Mouse (Mus musculus) midbrain, postnatal 0 days (tissue): ENCODE measurements at regions not wholly inside any gene's neighbourhood (a gene's known extent, or its start where the extent isn't known, plus 50 kb on each side); places are given as distances from the start of the nearest gene placed in this dataset.
A peak's percentile ranks its signal among the peaks of the same experiment; 100 is the strongest.

Experiments
- ATAC-seq: fragments of 200-750 bp; cut with Nextera tagmentation; 2 replicates; pipeline ENCODE4 v1.8.0; 2017; ENCODE audit warnings: moderate number of reproducible peaks, mild to moderate bottlenecking, moderate TSS enrichment, moderate library complexity; ENCODE audit not compliant: low FRiP score
- DNase-seq: peaks from one replicate; pipeline ENCODE4 v3.0.0-alpha.2; 2015; ENCODE audit warnings: low spot score
- H3K27ac ChIP-seq: fragments of 300-500 bp; sonication (generic); 2 replicates; pipeline ENCODE4 v1.5.1; 2014; ENCODE audit warnings: low read depth, mild to moderate bottlenecking, low read length, mixed read lengths
- H3K27me3 ChIP-seq: fragments of 300-500 bp; sonication (generic); 2 replicates; pipeline ENCODE4 v1.6.1; 2014; ENCODE audit warnings: low read length, control low read depth, mixed read lengths; ENCODE audit not compliant: insufficient read depth
- H3K36me3 ChIP-seq: fragments of 300-500 bp; sonication (generic); 2 replicates; pipeline ENCODE4 v1.6.1; 2014; ENCODE audit warnings: low read length, control low read depth, mixed read lengths; ENCODE audit not compliant: insufficient read depth
- H3K4me1 ChIP-seq: fragments of 300-500 bp; sonication (generic); 2 replicates; pipeline ENCODE4 v1.6.1; 2014; ENCODE audit warnings: mild to moderate bottlenecking, control low read depth, antibody characterized with exemption, low read length, mixed read lengths; ENCODE audit not compliant: insufficient read depth
- H3K4me2 ChIP-seq: fragments of 300-500 bp; sonication (generic); 2 replicates; pipeline ENCODE4 v1.6.1; 2014; ENCODE audit warnings: low read depth, mild to moderate bottlenecking, low read length, mixed read lengths; ENCODE audit not compliant: poor library complexity, severe bottlenecking
- H3K4me3 ChIP-seq: fragments of 300-500 bp; sonication (generic); 2 replicates; pipeline ENCODE4 v1.5.1; 2014; ENCODE audit warnings: low read depth, mild to moderate bottlenecking, low read length, moderate library complexity
- H3K9ac ChIP-seq: fragments of 300-500 bp; sonication (generic); replicated peaks from 2 replicates; pipeline ENCODE4 v1.6.1; 2014; ENCODE audit warnings: mild to moderate bottlenecking, low read length, moderate library complexity, mixed read lengths; ENCODE audit not compliant: poor library complexity, severe bottlenecking
- H3K9me3 ChIP-seq: fragments of 300-500 bp; sonication (generic); 2 replicates; pipeline ENCODE4 v1.6.1; 2016; ENCODE audit warnings: low read length, control low read depth
- CTCF ChIP-seq: IDR thresholded peaks from 2 replicates; pipeline ENCODE4 v1.5.1; 2016; ENCODE audit warnings: antibody characterized with exemption, mild to moderate bottlenecking
- WGBS: fragments of 180-500 bp; shearing (Covaris S2); extraction: QIAGEN DNeasy Blood & Tissue Kit; methylation state at CpG from one replicate; pipeline ENCODE4 v1.1.7; 2014; 5-methylcytosine and 5-hydroxymethylcytosine counted together

- Histone ChIP-seq H3K27ac (no peak overlapping the region), H3K9ac (no peak overlapping the region), H3K4me2 (no peak overlapping the region), H3K36me3 (no peaks in the 10 kb centered on the region), H3K9me3 (no peaks in the 10 kb centered on the region), H3K4me3 (no peak overlapping the region), H3K27me3 (no peaks in the 10 kb centered on the region), H3K4me1 (no peaks in the 10 kb centered on the region)
- DNase-seq (no peak), ATAC-seq (no peak)
- WGBS: 90% methylated on average over 8 of the region's 8 CpGs
- TF ChIP-seq CTCF: no peak
Measured at GRCm38 (mm10) chr12:39927014-39927413, 110.8 kb downstream of the Arl4a start.

GRCm38 (mm10) chr12:39921481-39921880 lies 116.3 kb downstream of the Arl4a start:
- Histone ChIP-seq H3K4me1 (no peaks in the 10 kb centered on the region), H3K9ac (no peak overlapping the region), H3K27me3 (no peaks in the 10 kb centered on the region), H3K27ac (no peak overlapping the region), H3K4me3 (no peak overlapping the region), H3K9me3 (no peaks in the 10 kb centered on the region), H3K36me3 (no peaks in the 10 kb centered on the region), H3K4me2 (no peak overlapping the region)
- TF ChIP-seq CTCF: no peak
- ATAC-seq: no peak
- 51% methylated on average over 3 of the region's 3 CpGs for WGBS
- peak; percentile 22 for DNase-seq

DNA sequence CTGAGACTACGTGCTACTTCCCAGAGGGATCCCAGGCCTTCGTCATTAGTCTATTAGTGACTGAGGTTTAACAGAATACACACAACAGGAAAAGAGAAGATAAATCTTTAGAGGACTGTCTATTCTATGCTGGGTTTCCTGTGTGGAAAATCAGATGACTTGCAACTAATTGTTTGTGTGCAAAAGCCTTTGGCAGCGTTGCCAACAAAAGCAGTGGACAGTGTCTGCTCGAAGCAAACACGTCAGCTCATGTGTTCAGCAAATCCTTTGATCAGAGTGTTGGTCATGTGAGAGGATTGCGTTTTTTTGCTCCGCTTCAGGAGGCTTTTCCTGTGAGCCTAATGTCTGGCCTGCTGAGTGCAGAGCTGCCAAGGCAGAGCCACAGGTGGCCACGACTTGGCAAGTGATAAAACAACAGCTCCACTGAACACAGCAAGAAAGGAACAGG lies 117.3 kb downstream of the Arl4a start:
- Histone ChIP-seq H3K4me1 (no peaks in the 10 kb centered on the region), H3K27ac (no peak overlapping the region)

GRCm38 (mm10) chr12:39919909-39920308 lies 117.9 kb downstream of the Arl4a start:
- H3K27me3 ChIP-seq: no peaks in the 10 kb centered on the region
- no peaks in the 10 kb centered on the region for H3K36me3 ChIP-seq
- no peak overlapping the region for H3K27ac ChIP-seq
- H3K4me1 ChIP-seq: no peaks in the 10 kb centered on the region
- H3K9ac ChIP-seq: no peak overlapping the region
- DNase-seq (peak; percentile 37), ATAC-seq (no peak)
- 49% methylated on average over 2 of the region's 2 CpGs for WGBS
- no peak for TF ChIP-seq CTCF
- H3K4me3 ChIP-seq: no peak overlapping the region
- H3K4me2 ChIP-seq: no peak overlapping the region
- H3K9me3 ChIP-seq: no peaks in the 10 kb centered on the region

More for the DNA sequence above, 117.3 kb downstream of the Arl4a start:
- ATAC-seq (peak; percentile 94), DNase-seq (peak; percentile 95)
- Histone ChIP-seq H3K27me3 (no peaks in the 10 kb centered on the region), H3K4me3 (no peak overlapping the region), H3K4me2 (peak overlapping the region; percentile 7; the same call in 1 of the 2 replicates), H3K9ac (no peak overlapping the region), H3K36me3 (no peaks in the 10 kb centered on the region), H3K9me3 (no peaks in the 10 kb centered on the region)
- WGBS: 7% methylated on average over 8 of the region's 8 CpGs
- no peak for TF ChIP-seq CTCF

DNA sequence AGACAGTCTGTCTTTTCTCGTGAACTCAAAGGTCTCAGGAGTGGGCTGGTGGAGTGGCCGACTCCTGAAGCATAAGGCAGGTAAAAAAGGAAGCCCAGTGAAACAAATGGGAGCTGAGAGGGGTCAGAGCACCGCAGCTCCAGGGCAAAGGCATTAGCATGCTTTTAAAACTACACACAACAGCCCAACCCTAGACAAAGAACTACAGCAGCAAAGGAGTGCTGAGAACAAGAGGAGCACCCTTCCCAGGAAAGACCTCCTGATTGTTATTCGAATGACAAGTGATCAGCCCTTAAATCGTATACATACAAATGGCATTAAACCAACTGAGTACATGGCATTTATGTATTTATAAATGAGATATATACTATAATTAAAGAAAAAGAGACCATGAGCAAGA lies 149.3 kb downstream of the Arl4a start:
- no peak overlapping the region for H3K4me3 ChIP-seq
- no peak overlapping the region for H3K9ac ChIP-seq
- ATAC-seq (no peak), DNase-seq (no peak)
- H3K36me3 ChIP-seq: no peaks in the 10 kb centered on the region
- H3K27me3 ChIP-seq: no peaks in the 10 kb centered on the region
- no peaks in the 10 kb centered on the region for H3K9me3 ChIP-seq
- no peaks in the 10 kb centered on the region for H3K4me1 ChIP-seq
- H3K4me2 ChIP-seq: no peak overlapping the region
- TF ChIP-seq CTCF: no peak
- no peak overlapping the region for H3K27ac ChIP-seq
- 46% methylated on average over 5 of the region's 5 CpGs for WGBS

- H3K27ac ChIP-seq: no peak overlapping the region
- H3K4me2 ChIP-seq: no peak overlapping the region
- DNase-seq (no peak), ATAC-seq (no peak)
- TF ChIP-seq CTCF: no peak
- no peaks in the 10 kb centered on the region for H3K4me1 ChIP-seq
- 59% methylated on average over 3 of the region's 3 CpGs for WGBS
- no peak overlapping the region for H3K4me3 ChIP-seq
- H3K27me3 ChIP-seq: no peaks in the 10 kb centered on the region
- no peaks in the 10 kb centered on the region for H3K9me3 ChIP-seq
- H3K36me3 ChIP-seq: no peaks in the 10 kb centered on the region
- no peak overlapping the region for H3K9ac ChIP-seq
Measured at GRCm38 (mm10) chr12:39885366-39885765, 152.5 kb downstream of the Arl4a start.
